Mouse (Mus musculus): ENCODE results near the gene Ucn. TPM values are rescaled to one million over a fixed set of nuclear protein-coding genes. Genes with fewer than 3 reads are reported as not detected.

Ucn gene
- not detected in 2 replicates for polyA plus RNA-seq (2015; fragmentation: Nextera tagmentation; extraction: Ambion mirVana)

DNA sequence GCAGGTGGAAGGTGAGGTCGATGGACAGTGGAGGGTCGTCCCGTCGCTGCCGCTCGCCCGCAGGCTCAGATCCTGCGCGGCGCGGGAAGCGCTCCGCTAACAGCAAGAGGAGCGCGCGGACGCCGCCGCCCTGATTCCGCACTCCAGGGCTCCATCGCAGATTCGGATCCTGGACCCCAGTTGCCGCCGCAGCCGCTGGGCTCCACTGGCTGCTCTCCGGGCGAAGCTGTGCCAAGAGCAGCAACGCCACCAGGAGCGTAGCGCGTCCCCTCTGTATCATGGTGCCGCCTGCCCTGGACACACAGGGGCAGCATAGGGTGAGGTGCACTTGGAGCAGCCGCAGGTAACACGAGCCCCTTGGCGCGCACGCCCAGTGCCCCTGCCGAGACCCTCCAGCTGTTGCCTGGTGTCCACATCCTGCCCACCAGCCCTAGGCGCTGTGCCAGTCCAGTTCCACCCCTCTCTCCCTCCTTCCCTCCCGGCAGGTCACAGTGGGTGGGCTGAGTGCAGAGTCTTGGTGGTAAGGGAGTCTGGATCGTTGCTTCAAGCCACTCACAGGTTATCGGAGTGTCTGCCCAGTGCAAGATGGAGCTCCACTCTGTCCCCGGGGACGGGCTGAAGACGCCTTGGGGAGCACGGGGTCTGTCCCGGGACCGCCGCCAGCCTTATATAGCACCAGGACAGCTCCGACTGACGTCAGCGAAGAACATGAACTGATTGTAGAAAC is at the start of gene Ucn:
Gene Ucn, minus strand, starts transcription at position 589 of the 727 bp plus-strand sequence.
- Histone ChIP-seq H3K4me1 (replicated peaks) (peaks cover 11% of the 10 kb centered on the region; the same call in 1 of the 2 replicates), H3K9ac (no peak within 1 kb of the TSS), H3K9me3 (no peaks in the 10 kb centered on the region), H3K4me3 (replicated peaks) (peak within 1 kb of the TSS; percentile 0; the same call in 1 of the 2 replicates), H3K27ac (no peak within 1 kb of the TSS), H3K36me3 (peaks cover 2% of the 10 kb centered on the region; the same call in 1 of the 2 replicates), H3K27me3 (replicated peaks) (peaks cover 58% of the 10 kb centered on the region), H3K4me2 (replicated peaks) (peak within 1 kb of the TSS; percentile 45)
- peak; percentile 43; the same call in 1 of the 2 replicates for ATAC-seq
- under 1% methylated on average over 52 of the region's 52 CpGs for WGBS

- H3K9me3 ChIP-seq, result no peaks in the 10 kb centered on the region
- H3K27me3 ChIP-seq (replicated peaks), result no peaks in the 10 kb centered on the region
- H3K27ac ChIP-seq, result no peak overlapping the region
- 60% methylated on average over 4 of the region's 4 CpGs for WGBS
- peaks cover 16% of the 10 kb centered on the region for H3K36me3 ChIP-seq
- no peak overlapping the region for H3K9ac ChIP-seq
- no peak overlapping the region for H3K4me3 ChIP-seq (replicated peaks)
- no peak for ATAC-seq
- no peak overlapping the region for H3K4me2 ChIP-seq (replicated peaks)
- H3K4me1 ChIP-seq (replicated peaks), result no peaks in the 10 kb centered on the region
Measured at GRCm38 (mm10) chr5:31183678-31184077, 45.0 kb upstream of the Ucn start.

- Histone ChIP-seq H3K36me3 (no peaks in the 10 kb centered on the region), H3K4me1 (replicated peaks) (no peaks in the 10 kb centered on the region), H3K4me2 (replicated peaks) (no peak overlapping the region), H3K4me3 (replicated peaks) (no peak overlapping the region), H3K9ac (no peak overlapping the region), H3K27me3 (replicated peaks) (no peaks in the 10 kb centered on the region), H3K9me3 (no peaks in the 10 kb centered on the region), H3K27ac (no peak overlapping the region)
- no peak for ATAC-seq
- WGBS, result 86% methylated on average over 9 of the region's 9 CpGs
Measured at GRCm38 (mm10) chr5:31181183-31181770, 42.6 kb upstream of the Ucn start.

- H3K27me3 ChIP-seq (replicated peaks), result no peaks in the 10 kb centered on the region
- H3K9me3 ChIP-seq, result no peaks in the 10 kb centered on the region
- H3K4me3 ChIP-seq (replicated peaks), result peak within 1 kb of the TSS; percentile 79
- under 1% methylated on average over 59 of the region's 59 CpGs for WGBS
- H3K4me1 ChIP-seq (replicated peaks), result no peaks in the 10 kb centered on the region
- peak within 1 kb of the TSS; percentile 70 for H3K9ac ChIP-seq
- no peaks in the 10 kb centered on the region for H3K36me3 ChIP-seq
- peak within 1 kb of the TSS; percentile 81 for H3K4me2 ChIP-seq (replicated peaks)
- peak; percentile 98 for ATAC-seq
- H3K27ac ChIP-seq, result peak within 1 kb of the TSS; percentile 100
Measured at GRCm38 (mm10) chr5:31179766-31180630, 41.4 kb upstream of the Ucn start, which contains the start of the genes Gm29609 and Gtf3c2. Gene Gm29609 (minus strand): TSS chr5:31179911. Gene Gtf3c2 (minus strand): TSS chr5:31180144.

DNA sequence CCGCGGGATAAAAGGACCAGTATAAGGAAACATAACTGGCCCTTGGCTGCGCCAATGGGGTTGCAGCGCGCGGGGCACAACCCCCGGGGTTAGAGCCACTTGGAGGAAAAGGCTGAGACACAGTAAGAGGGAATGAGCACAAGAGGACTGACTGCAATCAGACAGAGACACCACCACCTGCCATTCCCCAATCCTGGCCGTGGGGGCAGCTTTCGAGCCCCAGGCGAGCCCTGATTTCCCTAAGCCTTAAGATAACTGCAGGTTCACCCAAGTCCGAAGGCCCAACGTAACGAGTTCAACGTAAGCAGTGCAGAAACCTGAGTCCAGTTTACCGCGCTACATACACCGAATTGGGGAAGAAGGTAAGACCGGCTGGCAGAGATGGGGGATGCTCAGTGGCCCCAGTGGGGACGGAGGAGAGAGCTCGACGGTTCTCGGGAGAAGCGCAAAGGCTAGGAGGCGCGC is 40.7 kb upstream of the Ucn start:
- H3K4me3 ChIP-seq (replicated peaks), result peak overlapping the region; percentile 79
- 0% methylated on average over 25 of the region's 25 CpGs for WGBS
- ATAC-seq, result peak; percentile 79
- no peaks in the 10 kb centered on the region for H3K27me3 ChIP-seq (replicated peaks)
- peak overlapping the region; percentile 100 for H3K27ac ChIP-seq
- peak overlapping the region; percentile 81 for H3K4me2 ChIP-seq (replicated peaks)
- no peaks in the 10 kb centered on the region for H3K36me3 ChIP-seq
- H3K9me3 ChIP-seq, result no peaks in the 10 kb centered on the region
- H3K4me1 ChIP-seq (replicated peaks), result no peaks in the 10 kb centered on the region
- peak overlapping the region; percentile 70 for H3K9ac ChIP-seq

- no peaks in the 10 kb centered on the region for H3K27me3 ChIP-seq (replicated peaks)
- 89% methylated on average over 4 of the region's 4 CpGs for WGBS
- no peak for ATAC-seq
Measured at GRCm38 (mm10) chr5:31168630-31169029, 30.0 kb upstream of the Ucn start.

DNA sequence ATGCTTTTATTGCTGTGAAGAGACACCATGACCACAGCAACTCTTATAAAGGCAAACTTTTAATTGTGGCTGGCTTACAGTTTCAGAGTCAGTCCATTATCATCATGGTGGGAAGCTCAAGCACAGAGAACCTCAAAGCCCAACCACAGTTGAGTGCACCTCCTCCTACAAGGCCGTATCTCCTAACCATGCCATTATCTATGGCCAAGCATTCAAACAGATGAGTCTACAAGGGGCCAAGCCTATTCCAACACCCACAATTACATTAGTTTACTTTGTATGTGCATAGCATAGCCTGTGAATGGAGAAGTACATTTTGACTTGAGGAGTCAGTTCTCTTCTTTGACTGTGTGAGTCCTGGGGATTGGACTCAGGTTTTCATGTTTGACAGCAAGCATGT is 26.2 kb upstream of the Ucn start:
- Histone ChIP-seq H3K4me1 (replicated peaks) (no peaks in the 10 kb centered on the region), H3K27me3 (replicated peaks) (no peaks in the 10 kb centered on the region), H3K4me3 (replicated peaks) (no peak overlapping the region), H3K36me3 (peaks cover 62% of the 10 kb centered on the region), H3K9ac (no peak overlapping the region), H3K9me3 (no peaks in the 10 kb centered on the region), H3K27ac (no peak overlapping the region), H3K4me2 (replicated peaks) (no peak overlapping the region)
- 92% methylated on average over 1 of the region's 1 CpGs for WGBS
- no peak for ATAC-seq

More at GRCm38 (mm10) chr5:31168630-31169029, 30.0 kb upstream of the Ucn start:
- no peaks in the 10 kb centered on the region for H3K4me1 ChIP-seq (replicated peaks)
- no peak overlapping the region for H3K4me2 ChIP-seq (replicated peaks)
- peaks cover 58% of the 10 kb centered on the region for H3K36me3 ChIP-seq
- H3K9ac ChIP-seq, result no peak overlapping the region
- H3K9me3 ChIP-seq, result no peaks in the 10 kb centered on the region
- H3K4me3 ChIP-seq (replicated peaks), result no peak overlapping the region
- H3K27ac ChIP-seq, result no peak overlapping the region

GRCm38 (mm10) chr5:31162462-31162861 is 23.8 kb upstream of the Ucn start:
- peak; percentile 68; the same call in 1 of the 2 replicates for ATAC-seq
- H3K27me3 ChIP-seq (replicated peaks), result no peaks in the 10 kb centered on the region
- H3K27ac ChIP-seq, result no peak overlapping the region
- H3K4me1 ChIP-seq (replicated peaks), result no peaks in the 10 kb centered on the region
- H3K9me3 ChIP-seq, result no peaks in the 10 kb centered on the region
- peaks cover 49% of the 10 kb centered on the region for H3K36me3 ChIP-seq
- H3K4me2 ChIP-seq (replicated peaks), result no peak overlapping the region
- H3K4me3 ChIP-seq (replicated peaks), result no peak overlapping the region
- no peak overlapping the region for H3K9ac ChIP-seq

GRCm38 (mm10) chr5:31154152-31154553 is 15.5 kb upstream of the Ucn start, which contains the start of gene Mpv17:
Gene Mpv17 (minus strand): TSS chr5:31154251.
- Histone ChIP-seq H3K4me3 (replicated peaks) (peak within 1 kb of the TSS; percentile 74), H3K27me3 (replicated peaks) (no peaks in the 10 kb centered on the region), H3K27ac (peak within 1 kb of the TSS; percentile 61), H3K9ac (peak within 1 kb of the TSS; percentile 78), H3K4me1 (replicated peaks) (peaks cover 9% of the 10 kb centered on the region; the same call in 1 of the 2 replicates), H3K36me3 (peaks cover 10% of the 10 kb centered on the region), H3K9me3 (no peaks in the 10 kb centered on the region), H3K4me2 (replicated peaks) (peak within 1 kb of the TSS; percentile 83)
- ATAC-seq, result peak; percentile 96
- under 1% methylated on average over 19 of the region's 19 CpGs for WGBS

- 33% methylated on average over 6 of the region's 6 CpGs for WGBS
- H3K27me3 ChIP-seq (replicated peaks), result no peaks in the 10 kb centered on the region
- peaks cover 9% of the 10 kb centered on the region; the same call in 1 of the 2 replicates for H3K4me1 ChIP-seq (replicated peaks)
- H3K9ac ChIP-seq, result peak overlapping the region; percentile 78
- ATAC-seq, result peak; percentile 51
- peaks cover 10% of the 10 kb centered on the region for H3K36me3 ChIP-seq
- peak overlapping the region; percentile 83 for H3K4me2 ChIP-seq (replicated peaks)
- peak overlapping the region; percentile 74 for H3K4me3 ChIP-seq (replicated peaks)
- peak overlapping the region; percentile 61; the same call in 1 of the 2 replicates for H3K27ac ChIP-seq
- H3K9me3 ChIP-seq, result no peaks in the 10 kb centered on the region
Measured at GRCm38 (mm10) chr5:31153516-31154151, 15.0 kb upstream of the Ucn start.

DNA sequence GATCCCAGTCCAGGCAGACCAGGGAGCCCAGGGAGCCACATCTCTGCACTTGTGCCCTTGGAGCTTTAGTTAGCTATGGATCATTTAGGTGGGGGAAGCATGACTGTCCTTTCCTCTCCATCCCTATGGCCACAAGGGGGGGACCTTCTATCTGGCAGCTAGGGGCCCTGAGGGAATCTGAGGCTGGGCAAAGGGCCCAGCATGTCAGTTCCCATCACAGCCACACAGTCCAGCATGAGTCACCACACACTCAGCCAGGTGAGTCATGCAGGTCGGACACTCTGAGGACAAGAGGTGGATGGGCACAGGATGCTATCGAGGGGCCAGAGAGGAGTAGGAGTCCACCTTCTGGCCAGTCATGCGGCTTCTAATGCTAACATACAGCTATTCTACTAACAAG is 13.1 kb upstream of the Ucn start:
- H3K4me3 ChIP-seq (replicated peaks), result no peak overlapping the region
- no peaks in the 10 kb centered on the region for H3K9me3 ChIP-seq
- no peaks in the 10 kb centered on the region for H3K36me3 ChIP-seq
- no peak overlapping the region for H3K27ac ChIP-seq
- 80% methylated on average over 3 of the region's 3 CpGs for WGBS
- H3K4me1 ChIP-seq (replicated peaks), result peaks cover 9% of the 10 kb centered on the region; the same call in 1 of the 2 replicates
- H3K27me3 ChIP-seq (replicated peaks), result no peaks in the 10 kb centered on the region
- H3K4me2 ChIP-seq (replicated peaks), result no peak overlapping the region
- H3K9ac ChIP-seq, result no peak overlapping the region
- no peak for ATAC-seq
